Mouse (Mus musculus) effector memory CD4-positive, alpha-beta T cell, adult 5 months (primary cell): ENCODE results near the gene Gm45785. TPM values are rescaled to one million over a fixed set of nuclear protein-coding genes. Genes with fewer than 3 reads are reported as not detected.

Experiments
- polyA plus RNA-seq: library from polyadenylated mRNA; unstranded; fragments of 100-300 nt; shearing (Covaris generic); gene quantifications from one replicate; pipeline ENCODE4 v1.2.1, GENCODE M21; 2017

Gene Gm45785
- not detected for polyA plus RNA-seq

GRCm38 (mm10) chr7:140855860-140856784, at the start of gene Gm45785:
Gene Gm45785 (minus strand): TSS chr7:140856331.

GRCm38 (mm10) chr7:140900220-140900619, 44.1 kb upstream of the Gm45785 start, which contains the start of gene Cox8b:
Gene Cox8b (minus strand): TSS chr7:140900446.

GRCm38 (mm10) chr7:140881696-140882468, 25.8 kb upstream of the Gm45785 start, which contains the start of the genes Psmd13 and Sirt3:
Gene Psmd13 (plus strand): TSS chr7:140881968.
Gene Sirt3 (minus strand): TSS chr7:140882309.

GRCm38 (mm10) chr7:140857550-140858505, 1.7 kb upstream of the Gm45785 start, which contains the start of gene Bet1l:
Gene Bet1l (minus strand): TSS chr7:140857577.

GRCm38 (mm10) chr7:140856785-140857549, 836 bp upstream of the Gm45785 start, which contains the start of gene Ric8a:
Gene Ric8a (plus strand): TSS chr7:140856957.

GRCm38 (mm10) chr7:140847755-140848580, 8.2 kb downstream of the Gm45785 start, which contains the start of gene Odf3:
Gene Odf3 (plus strand): TSS chr7:140847805.

GRCm38 (mm10) chr7:140844905-140845665, 11.0 kb downstream of the Gm45785 start, which contains the start of gene Scgb1c1:
Gene Scgb1c1 (plus strand): TSS chr7:140845547.

GRCm38 (mm10) chr7:140834968-140835757, 21.0 kb downstream of the Gm45785 start, which contains the start of gene Urah:
Gene Urah (plus strand): TSS chr7:140835018.

GRCm38 (mm10) chr7:140821653-140822329, 34.3 kb downstream of the Gm45785 start, which contains the start of gene Zfp941:
Gene Zfp941 (minus strand): TSS chr7:140822178.

GRCm38 (mm10) chr7:140787406-140788052, 68.6 kb downstream of the Gm45785 start, which contains the start of gene Syce1:
Gene Syce1 (minus strand): TSS chr7:140787852.

Other genes with a start within 250 kb of the Gm45785 start
- not detected for gene Olfr61, start 227.4 kb downstream of the Gm45785 start, polyA plus RNA-seq
- not detected for gene Olfr53, start 209.9 kb downstream of the Gm45785 start, polyA plus RNA-seq
- gene Olfr539, start 196.4 kb downstream of the Gm45785 start, polyA plus RNA-seq = not detected
- not detected for gene Olfr45, start 174.4 kb downstream of the Gm45785 start, polyA plus RNA-seq
- not detected for gene Olfr541, start 159.1 kb downstream of the Gm45785 start, polyA plus RNA-seq
- 0.31 TPM for gene Cyp2e1, start 92.6 kb downstream of the Gm45785 start, polyA plus RNA-seq
- not detected for gene Syce1, start 68.5 kb downstream of the Gm45785 start, polyA plus RNA-seq
- gene Zfp941, start 34.2 kb downstream of the Gm45785 start, polyA plus RNA-seq = 0.71 TPM
- gene Urah, start 21.3 kb downstream of the Gm45785 start, polyA plus RNA-seq = not detected
- not detected for gene Scgb1c1, start 10.8 kb downstream of the Gm45785 start, polyA plus RNA-seq
- gene Odf3, start 8.5 kb downstream of the Gm45785 start, polyA plus RNA-seq = not detected
- gene Ric8a, start 626 bp upstream of the Gm45785 start, polyA plus RNA-seq = 88.6 TPM
- gene Bet1l, start 1.2 kb upstream of the Gm45785 start, polyA plus RNA-seq = 42.5 TPM
- gene Psmd13, start 25.6 kb upstream of the Gm45785 start, polyA plus RNA-seq = 134 TPM
- gene Sirt3, start 26.0 kb upstream of the Gm45785 start, polyA plus RNA-seq = 5.5 TPM
- not detected for gene Cox8b, start 44.1 kb upstream of the Gm45785 start, polyA plus RNA-seq
- not detected for gene Nlrp6, start 64.6 kb upstream of the Gm45785 start, polyA plus RNA-seq
- gene Pgghg, start 85.1 kb upstream of the Gm45785 start, polyA plus RNA-seq = 10.8 TPM
- gene Ifitm5, start 94.0 kb upstream of the Gm45785 start, polyA plus RNA-seq = not detected
- gene Gm45717, start 99.6 kb upstream of the Gm45785 start, polyA plus RNA-seq = not detected
- 10.5 TPM for gene Ifitm2, start 99.7 kb upstream of the Gm45785 start, polyA plus RNA-seq
- gene Ifitm1, start 110.9 kb upstream of the Gm45785 start, polyA plus RNA-seq = 2.8 TPM
- gene Ifitm3, start 154.4 kb upstream of the Gm45785 start, polyA plus RNA-seq = 8.0 TPM
- not detected for gene Ifitm6, start 161.6 kb upstream of the Gm45785 start, polyA plus RNA-seq
- gene Gm17387, start 172.8 kb upstream of the Gm45785 start, polyA plus RNA-seq = not detected
- gene B4galnt4, start 204.8 kb upstream of the Gm45785 start, polyA plus RNA-seq = 25.8 TPM
- 147 TPM for gene Pkp3, start 221.9 kb upstream of the Gm45785 start, polyA plus RNA-seq
- gene Sigirr, start 244.2 kb upstream of the Gm45785 start, polyA plus RNA-seq = 71.4 TPM